Mouse (Mus musculus) retina, postnatal 7 days (tissue): ENCODE data around the gene Smarca4.

ENCODE experiments used
- DNase-seq: peaks from one replicate; pipeline ENCODE4 v3.0.0-alpha.2; 2012; ENCODE audit warnings: low read depth, low spot score

The Smarca4 gene

GRCm38 (mm10) chr9:21723377-21724146 lies 107.6 kb downstream of the Smarca4 start, which contains the start of gene Ldlr:
Ldlr (plus strand) TSS chr9:21723483.
- DNase-seq, result peak; percentile 19

GRCm38 (mm10) chr9:21724147-21724536 lies 108.2 kb downstream of the Smarca4 start:
- DNase-seq, result peak; percentile 62

GRCm38 (mm10) chr9:21725224-21726121 lies 109.5 kb downstream of the Smarca4 start:
- DNase-seq, result no peak

- no peak for DNase-seq
These were observed 110.4 kb downstream of the Smarca4 start for GRCm38 (mm10) chr9:21726218-21726975.

GRCm38 (mm10) chr9:21728261-21728832 lies 112.4 kb downstream of the Smarca4 start:
- no peak for DNase-seq

GRCm38 (mm10) chr9:21729264-21729663 lies 113.3 kb downstream of the Smarca4 start:
- DNase-seq, result no peak

GRCm38 (mm10) chr9:21732288-21732687 lies 116.3 kb downstream of the Smarca4 start:
- DNase-seq, result no peak

GRCm38 (mm10) chr9:21733446-21733845 lies 117.5 kb downstream of the Smarca4 start:
- DNase-seq, result no peak

- DNase-seq, result no peak
These were observed 118.0 kb downstream of the Smarca4 start for GRCm38 (mm10) chr9:21733989-21734388.

- no peak for DNase-seq
These were observed 119.2 kb downstream of the Smarca4 start for GRCm38 (mm10) chr9:21735126-21735525.

GRCm38 (mm10) chr9:21736580-21736979 lies 120.6 kb downstream of the Smarca4 start:
- DNase-seq, result no peak

- no peak for DNase-seq
These were observed 121.2 kb downstream of the Smarca4 start for GRCm38 (mm10) chr9:21737188-21737587.

- no peak for DNase-seq
These were observed 122.8 kb downstream of the Smarca4 start for GRCm38 (mm10) chr9:21738776-21739175.

GRCm38 (mm10) chr9:21740427-21740826 lies 124.5 kb downstream of the Smarca4 start:
- DNase-seq, result no peak

- DNase-seq, result no peak
These were observed 125.5 kb downstream of the Smarca4 start for GRCm38 (mm10) chr9:21741514-21741913.

- DNase-seq, result no peak
These were observed 131.3 kb downstream of the Smarca4 start for GRCm38 (mm10) chr9:21747238-21747774.

- no peak for DNase-seq
These were observed 132.1 kb downstream of the Smarca4 start for GRCm38 (mm10) chr9:21748033-21748432.

GRCm38 (mm10) chr9:21748491-21748890 lies 132.5 kb downstream of the Smarca4 start:
- no peak for DNase-seq

- DNase-seq, result no peak
These were observed 133.6 kb downstream of the Smarca4 start for GRCm38 (mm10) chr9:21749382-21750118.

- DNase-seq, result no peak
These were observed 134.4 kb downstream of the Smarca4 start for GRCm38 (mm10) chr9:21750370-21750769.
